Mouse (Mus musculus) forebrain, embryonic 12.5 days (tissue): ENCODE data around the gene Fuk. TPM values are rescaled to one million over a fixed set of nuclear protein-coding genes. Genes with fewer than 3 reads are reported as not detected.
"Not testable (repeated sequence)": the region's sequence is repeated elsewhere in the genome, so short reads cannot be mapped to it uniquely, and the experiment has no call there.

Source experiments
- ATAC-seq: fragments of 200-750 bp; cut with Nextera tagmentation; 2 replicates; pipeline ENCODE4 v1.8.0; 2017; ENCODE audit warnings: moderate TSS enrichment; ENCODE audit not compliant: low FRiP score
- H3K27ac ChIP-seq: fragments of 300-500 bp; sonication (generic); 2 replicates; pipeline ENCODE4 v1.5.1; 2016; ENCODE audit warnings: mild to moderate bottlenecking
- H3K27me3 ChIP-seq: fragments of 300-500 bp; sonication (generic); 2 replicates; pipeline ENCODE4 v1.6.1; 2016; ENCODE audit warnings: mild to moderate bottlenecking
- H3K36me3 ChIP-seq: fragments of 300-500 bp; sonication (generic); replicated peaks from 2 replicates; pipeline ENCODE4 v1.6.1; 2016; ENCODE audit warnings: mild to moderate bottlenecking
- H3K4me1 ChIP-seq: fragments of 300-500 bp; sonication (generic); 2 replicates; pipeline ENCODE4 v1.6.1; 2016
- H3K4me2 ChIP-seq: fragments of 300-500 bp; sonication (generic); 2 replicates; pipeline ENCODE4 v1.6.1; 2016; ENCODE audit warnings: mild to moderate bottlenecking, moderate library complexity
- H3K4me3 ChIP-seq: fragments of 300-500 bp; sonication (generic); replicated peaks from 2 replicates; pipeline ENCODE4 v1.5.1; 2016; ENCODE audit warnings: mild to moderate bottlenecking
- H3K9ac ChIP-seq: fragments of 300-500 bp; sonication (generic); 2 replicates; pipeline ENCODE4 v1.6.1; 2016; ENCODE audit warnings: mild to moderate bottlenecking
- H3K9me3 ChIP-seq: fragments of 300-500 bp; sonication (generic); 2 replicates; pipeline ENCODE4 v1.6.1; 2016
- WGBS: fragments of 180-500 bp; shearing (Covaris S2); methylation state at CpG from one replicate; pipeline ENCODE4 v1.1.7; 2016; 5-methylcytosine and 5-hydroxymethylcytosine counted together
- polyA plus RNA-seq: library from polyadenylated mRNA; unstranded; fragments of >200 nt; fragmentation: Nextera tagmentation; extraction: Ambion mirVana; gene quantifications from 2 replicates; pipeline ENCODE4 v1.2.1, GENCODE M21; 2016

Gene Fuk
- polyA plus RNA-seq, 1 experiment from 2014 or later, result 13.2 TPM

DNA sequence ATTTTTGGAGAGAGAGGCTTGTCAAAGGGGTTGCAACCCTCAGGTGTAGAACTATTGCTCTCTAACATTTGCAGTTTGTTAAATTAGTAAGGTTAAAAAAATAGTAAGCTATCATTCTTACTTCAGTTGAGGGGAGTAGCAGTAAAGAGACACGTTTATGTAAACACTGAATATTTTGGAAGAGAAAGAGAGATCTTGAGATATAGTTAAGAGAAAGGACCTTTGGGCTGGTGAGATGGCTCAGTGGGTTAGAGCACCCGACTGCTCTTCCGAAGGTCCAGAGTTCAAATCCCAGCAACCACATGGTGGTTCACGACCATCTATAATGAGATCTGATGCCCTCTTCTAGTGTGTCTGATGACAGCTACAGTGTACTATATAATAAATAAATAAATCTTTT lies 46.2 kb downstream of the Fuk start:
- H3K4me2 ChIP-seq, H3K9ac ChIP-seq, H3K27me3 ChIP-seq, H3K27ac ChIP-seq, ATAC-seq, H3K4me1 ChIP-seq, H3K4me3 ChIP-seq, H3K9me3 ChIP-seq: not testable (repeated sequence)
- WGBS, result 88% methylated on average over 4 of the region's 4 CpGs
- peaks cover 91% of the 10 kb centered on the region for H3K36me3 ChIP-seq

DNA sequence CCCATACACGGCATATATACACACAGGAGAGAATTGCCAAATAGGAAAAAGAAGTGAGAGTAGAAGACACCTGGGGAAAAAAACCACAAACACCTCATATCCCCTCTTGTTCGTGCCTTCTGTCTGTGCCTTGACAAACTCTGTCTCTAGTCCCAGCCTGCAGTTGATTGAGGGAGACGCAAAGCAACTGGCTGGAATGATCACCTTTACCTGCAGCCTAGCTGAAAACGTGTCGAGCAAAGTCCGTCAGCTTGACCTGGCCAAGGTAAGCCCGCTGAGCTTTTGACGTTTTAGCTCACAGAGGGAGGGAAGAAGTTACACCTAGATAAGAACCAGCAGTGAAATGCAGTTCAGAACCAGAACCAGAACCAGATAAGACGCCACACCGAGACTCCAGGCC lies 51.1 kb downstream of the Fuk start:
- Histone ChIP-seq H3K4me1 (peaks cover 9% of the 10 kb centered on the region), H3K4me3 (no peak overlapping the region), H3K4me2 (no peak overlapping the region), H3K27ac (no peak overlapping the region), H3K9me3 (no peaks in the 10 kb centered on the region), H3K36me3 (peaks cover 64% of the 10 kb centered on the region), H3K9ac (no peak overlapping the region), H3K27me3 (no peaks in the 10 kb centered on the region)
- WGBS, result 97% methylated on average over 10 of the region's 10 CpGs
- no peak for ATAC-seq

DNA sequence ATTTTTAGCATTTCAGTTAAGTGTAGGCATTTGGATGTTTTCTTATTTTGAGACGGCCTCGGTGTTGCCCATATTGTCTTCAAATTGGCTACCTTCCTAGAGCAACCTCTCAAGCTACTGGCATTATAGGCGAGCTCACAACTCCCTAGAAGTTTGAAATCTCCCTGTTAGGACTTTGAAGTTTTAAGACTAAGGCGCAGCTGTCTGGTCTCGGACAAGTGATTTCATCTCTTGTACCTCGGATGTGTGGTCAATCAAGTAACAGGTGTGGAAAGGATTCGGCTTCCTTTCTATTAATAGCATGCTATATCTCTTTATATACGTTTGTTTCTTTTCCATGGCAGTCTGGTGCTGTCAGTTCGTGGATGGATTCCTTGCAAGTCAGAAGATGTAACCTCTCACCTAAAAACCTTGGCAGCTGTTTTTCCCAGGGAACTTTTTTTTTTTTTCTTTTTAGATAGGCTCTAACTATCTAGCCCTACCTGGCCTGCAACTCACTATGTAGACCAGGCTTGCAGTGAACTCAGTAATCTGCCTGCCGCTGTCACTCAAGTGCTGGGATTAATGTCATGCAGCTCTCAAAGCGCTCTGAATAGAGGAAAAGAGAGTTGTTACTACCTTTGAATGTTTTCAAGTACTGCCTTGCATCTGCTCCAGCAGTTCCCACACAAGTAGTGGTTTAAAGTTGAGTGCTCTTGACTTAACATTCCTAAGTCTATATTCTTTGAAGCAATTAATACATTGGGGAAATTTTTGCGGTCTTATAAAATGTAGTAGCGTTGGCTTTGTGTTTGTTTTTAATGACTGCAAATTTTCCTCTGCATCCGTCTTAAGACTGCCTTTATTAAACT lies 54.4 kb downstream of the Fuk start:
- Histone ChIP-seq H3K4me1 (peaks cover 19% of the 10 kb centered on the region), H3K9me3 (no peaks in the 10 kb centered on the region), H3K27ac (no peak overlapping the region), H3K9ac (peak overlapping the region; percentile 78), H3K36me3 (peaks cover 52% of the 10 kb centered on the region), H3K4me2 (peak overlapping the region; percentile 73), H3K4me3 (peak overlapping the region; percentile 87), H3K27me3 (no peaks in the 10 kb centered on the region)
- WGBS, result 62% methylated on average over 14 of the region's 14 CpGs
- no peak for ATAC-seq

DNA sequence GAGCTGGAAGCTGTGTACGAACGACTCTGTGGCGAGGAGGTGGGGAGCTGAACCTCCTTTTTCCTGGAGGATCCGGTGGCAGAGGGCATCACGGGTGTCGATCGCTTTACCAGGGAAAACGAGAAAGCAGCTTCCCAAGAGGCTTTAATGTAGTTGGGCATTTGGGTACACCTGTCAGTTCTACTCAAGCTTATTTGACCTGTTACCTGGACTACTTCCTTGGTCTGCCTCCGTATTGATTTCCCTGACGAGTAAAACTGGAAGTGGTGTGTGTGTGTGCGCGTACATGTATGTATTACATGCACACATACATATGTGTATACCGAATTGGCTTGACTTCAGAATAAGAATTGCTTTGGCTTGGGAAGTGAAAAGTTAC lies 55.1 kb downstream of the Fuk start:
- H3K4me3 ChIP-seq, result peak overlapping the region; percentile 87
- peak overlapping the region; percentile 66; the same call in 1 of the 2 replicates for H3K27ac ChIP-seq
- ATAC-seq, result no peak; the same call in 1 of the 2 replicates
- peak overlapping the region; percentile 78 for H3K9ac ChIP-seq
- peaks cover 19% of the 10 kb centered on the region for H3K4me1 ChIP-seq
- H3K27me3 ChIP-seq, result no peaks in the 10 kb centered on the region
- peaks cover 52% of the 10 kb centered on the region for H3K36me3 ChIP-seq
- H3K9me3 ChIP-seq, result no peaks in the 10 kb centered on the region
- 2% methylated on average over 13 of the region's 13 CpGs for WGBS
- peak overlapping the region; percentile 73 for H3K4me2 ChIP-seq

DNA sequence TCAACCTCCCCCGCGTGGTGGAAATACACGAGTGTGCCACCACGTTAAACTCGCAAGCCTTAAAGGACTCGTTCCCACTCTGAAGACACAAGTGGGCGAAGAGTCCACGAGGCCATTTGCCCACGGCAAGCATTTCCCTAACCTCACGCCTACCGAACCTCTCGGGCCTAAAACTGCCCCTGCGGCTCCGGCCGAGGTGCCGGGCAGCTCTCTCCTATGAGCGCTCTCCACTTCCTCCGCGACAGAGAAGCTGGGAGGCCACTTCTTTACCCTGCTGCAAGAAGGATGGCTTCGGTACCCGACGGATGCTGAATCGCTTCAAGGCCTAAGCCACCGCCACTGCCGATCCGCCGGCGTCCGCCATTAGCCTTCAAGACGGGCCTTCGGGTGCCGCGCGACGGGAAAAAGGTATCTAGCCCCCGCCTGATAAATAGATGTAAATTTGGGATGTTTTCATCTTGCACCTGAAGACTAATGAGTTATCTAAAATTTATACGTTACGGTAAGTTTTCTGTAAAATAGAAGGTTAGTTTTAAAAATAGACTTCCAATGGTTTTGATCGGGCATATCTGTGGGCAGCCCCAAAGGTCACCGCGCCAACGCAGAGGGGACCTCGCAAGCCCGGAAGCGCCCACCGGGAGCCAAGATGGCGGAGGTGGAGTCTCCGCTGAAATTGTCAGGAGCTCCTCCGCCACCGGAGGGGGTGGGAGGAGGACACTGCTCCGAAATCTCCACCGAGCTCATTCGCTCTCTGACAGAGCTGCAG lies 55.7 kb downstream of the Fuk start, which contains the start of the genes Cog4 and Sf3b3:
Gene Cog4, plus strand, starts transcription at position 196 of the 766 bp plus-strand sequence.
Gene Sf3b3, minus strand, starts transcription at position 383 of the 766 bp plus-strand sequence.
- WGBS, result under 1% methylated on average over 53 of the region's 53 CpGs
- peak within 1 kb of the TSS; percentile 87 for H3K4me3 ChIP-seq
- peak; percentile 94 for ATAC-seq

DNA sequence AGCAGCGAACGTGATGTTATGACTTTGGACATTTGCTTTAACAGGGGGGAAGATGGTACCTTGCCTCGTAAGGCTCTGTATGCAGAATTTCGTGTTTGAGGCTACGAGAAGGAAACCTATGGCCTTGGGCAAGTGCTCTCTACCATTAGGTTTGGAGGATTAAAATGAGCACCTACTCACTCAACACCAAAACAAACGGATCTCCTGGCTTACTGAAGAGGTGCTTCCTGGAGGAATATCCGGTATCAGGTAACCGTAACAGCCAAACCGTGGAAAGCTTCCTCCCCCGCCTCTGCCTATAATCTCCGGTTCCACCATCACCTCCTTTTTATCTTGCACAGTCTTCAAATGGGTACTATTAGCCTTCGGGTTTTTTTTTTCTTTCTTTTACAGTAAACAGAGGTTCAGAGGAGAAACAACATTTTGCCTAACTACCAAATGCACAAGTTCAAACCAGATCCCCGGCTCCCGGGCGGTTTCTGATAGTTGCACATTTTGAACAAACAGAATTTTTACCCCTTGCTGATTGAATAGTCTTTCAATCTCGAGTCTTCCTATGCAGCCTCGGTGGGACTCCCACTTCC lies 56.4 kb downstream of the Fuk start:
- no peak for ATAC-seq
- Histone ChIP-seq H3K27ac (peak overlapping the region; percentile 93), H3K9me3 (no peaks in the 10 kb centered on the region), H3K9ac (peak overlapping the region; percentile 83), H3K4me1 (peaks cover 19% of the 10 kb centered on the region), H3K36me3 (peaks cover 49% of the 10 kb centered on the region), H3K27me3 (no peaks in the 10 kb centered on the region), H3K4me2 (peak overlapping the region; percentile 73), H3K4me3 (peak overlapping the region; percentile 87)
- WGBS, result 15% methylated on average over 17 of the region's 17 CpGs

More for the DNA sequence above, 55.7 kb downstream of the Fuk start, which contains the start of the genes Cog4 and Sf3b3:
- H3K4me1 ChIP-seq, result peaks cover 19% of the 10 kb centered on the region
- no peaks in the 10 kb centered on the region for H3K9me3 ChIP-seq
- peak within 1 kb of the TSS; percentile 93 for H3K27ac ChIP-seq
- H3K27me3 ChIP-seq, result no peaks in the 10 kb centered on the region
- H3K36me3 ChIP-seq, result peaks cover 49% of the 10 kb centered on the region
- H3K4me2 ChIP-seq, result peak within 1 kb of the TSS; percentile 73
- H3K9ac ChIP-seq, result peak within 1 kb of the TSS; percentile 83

DNA sequence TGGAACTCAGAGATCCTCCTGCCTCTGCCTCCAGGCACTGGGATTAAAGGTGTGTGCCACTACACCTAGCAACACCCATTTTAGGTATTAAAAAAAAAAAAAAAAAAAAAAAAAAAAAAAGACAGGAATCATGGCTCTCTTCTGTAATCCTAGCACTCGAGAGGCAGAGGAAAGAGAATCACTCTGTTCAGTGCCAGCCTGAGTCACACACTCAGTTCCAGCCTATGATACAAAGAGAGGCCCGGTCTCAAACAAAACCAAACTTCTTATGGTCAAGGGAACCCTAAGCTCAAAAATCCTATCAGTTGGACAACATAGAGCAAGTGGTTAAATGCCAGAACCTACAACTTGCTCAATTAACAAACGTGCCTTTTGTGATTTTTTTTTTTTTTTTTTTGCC lies 57.3 kb downstream of the Fuk start:
- peak overlapping the region; percentile 87; the same call in 1 of the 2 replicates for H3K4me3 ChIP-seq
- no peak for ATAC-seq
- no peak overlapping the region for H3K27ac ChIP-seq
- H3K4me2 ChIP-seq, result peak overlapping the region; percentile 73; the same call in 1 of the 2 replicates
- no peak overlapping the region for H3K9ac ChIP-seq
- 94% methylated on average over 3 of the region's 3 CpGs for WGBS
- H3K4me1 ChIP-seq, result peaks cover 19% of the 10 kb centered on the region
- H3K9me3 ChIP-seq, result no peaks in the 10 kb centered on the region
- peaks cover 50% of the 10 kb centered on the region for H3K36me3 ChIP-seq
- H3K27me3 ChIP-seq, result no peaks in the 10 kb centered on the region

DNA sequence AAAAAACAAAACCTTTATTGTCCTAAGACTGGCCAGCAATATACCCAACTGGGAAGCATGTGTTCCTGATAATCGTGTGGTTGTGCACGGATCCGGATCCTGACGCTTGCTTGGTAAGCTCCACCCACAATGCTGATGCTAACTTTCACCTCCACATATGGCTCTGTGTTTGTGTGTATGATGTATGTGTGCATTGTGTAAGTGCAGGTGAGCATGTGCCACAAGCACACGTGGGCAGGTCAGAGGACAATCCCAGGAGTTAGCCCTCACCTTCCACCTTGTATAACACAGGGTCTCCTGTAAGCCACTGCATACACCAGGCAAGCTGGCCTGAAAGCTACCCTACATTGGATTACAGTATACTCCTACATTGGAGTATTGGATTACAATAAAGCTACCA lies 59.1 kb downstream of the Fuk start:
- peaks cover 62% of the 10 kb centered on the region for H3K36me3 ChIP-seq
- WGBS, result 93% methylated on average over 5 of the region's 5 CpGs
- H3K27ac ChIP-seq, result no peak overlapping the region

DNA sequence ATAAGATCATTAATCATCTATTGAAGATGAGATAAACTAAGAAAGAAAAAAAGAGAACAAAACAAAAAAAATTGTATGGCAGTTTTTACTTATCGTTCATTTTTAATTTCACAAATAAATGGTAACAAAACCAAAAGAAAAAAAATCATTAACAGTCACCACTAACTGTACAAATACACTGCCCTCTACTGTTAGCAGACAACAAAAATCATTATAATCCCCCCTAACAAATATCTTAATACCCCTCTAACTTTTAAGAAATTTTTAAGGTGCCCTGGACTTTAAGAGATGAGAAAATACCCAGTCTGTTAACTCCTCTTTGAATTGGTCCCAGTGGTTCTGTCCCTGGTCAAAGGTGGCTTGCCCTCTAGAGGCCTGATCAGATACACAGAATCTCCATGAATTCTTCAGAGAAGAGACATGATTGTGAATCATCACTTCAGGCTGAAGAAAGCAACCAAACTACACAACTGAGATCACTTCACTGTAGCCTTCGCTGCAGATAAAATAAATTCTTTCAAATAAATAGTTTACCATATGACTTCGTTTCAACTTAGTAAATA lies 60.2 kb downstream of the Fuk start:
- no peak overlapping the region for H3K4me3 ChIP-seq
- H3K27me3 ChIP-seq, result no peaks in the 10 kb centered on the region
- H3K27ac ChIP-seq, result no peak overlapping the region
- peaks cover 10% of the 10 kb centered on the region for H3K4me1 ChIP-seq
- H3K4me2 ChIP-seq, result no peak overlapping the region
- peaks cover 73% of the 10 kb centered on the region for H3K36me3 ChIP-seq
- ATAC-seq, result no peak
- 97% methylated on average over 3 of the region's 3 CpGs for WGBS
- no peak overlapping the region for H3K9ac ChIP-seq
- H3K9me3 ChIP-seq, result no peaks in the 10 kb centered on the region

More for the DNA sequence above, 59.1 kb downstream of the Fuk start:
- H3K4me2 ChIP-seq, result no peak overlapping the region; the same call in 1 of the 2 replicates
- no peak overlapping the region for H3K4me3 ChIP-seq
- no peaks in the 10 kb centered on the region for H3K27me3 ChIP-seq
- H3K9me3 ChIP-seq, result no peaks in the 10 kb centered on the region
- H3K4me1 ChIP-seq, result peaks cover 19% of the 10 kb centered on the region
- no peak overlapping the region for H3K9ac ChIP-seq
- ATAC-seq, result no peak
